Mouse (Mus musculus): ENCODE measurements at regions not wholly inside any gene's neighbourhood (a gene's known extent, or its start where the extent isn't known, plus 50 kb on each side); places are given as distances from the start of the nearest gene placed in this dataset.
"Not testable (repeated sequence)": the region's sequence is repeated elsewhere in the genome, so short reads cannot be mapped to it uniquely, and the experiment has no call there.

DNA sequence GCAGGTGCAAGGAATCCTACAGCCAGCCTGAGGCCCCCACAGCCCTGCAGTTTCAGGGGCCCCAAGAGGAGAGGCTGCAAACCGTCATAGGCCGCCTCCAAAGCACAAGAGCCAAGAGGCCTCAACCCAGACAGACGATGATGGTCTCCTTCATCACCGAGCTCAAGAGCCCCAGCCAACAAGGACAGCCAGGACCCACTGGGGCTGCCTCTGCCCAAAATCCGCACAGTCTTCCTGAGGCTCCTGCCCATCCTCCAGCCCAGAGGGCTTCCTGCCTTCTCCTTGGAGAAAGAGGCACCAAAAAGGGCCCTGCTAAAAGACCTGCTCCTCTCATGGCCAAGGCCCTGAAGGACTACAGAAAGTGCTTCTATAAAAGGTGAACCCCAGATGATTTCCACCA is 112.3 kb downstream of the Nus1 start:
- DNase-seq: not testable (repeated sequence)

DNA sequence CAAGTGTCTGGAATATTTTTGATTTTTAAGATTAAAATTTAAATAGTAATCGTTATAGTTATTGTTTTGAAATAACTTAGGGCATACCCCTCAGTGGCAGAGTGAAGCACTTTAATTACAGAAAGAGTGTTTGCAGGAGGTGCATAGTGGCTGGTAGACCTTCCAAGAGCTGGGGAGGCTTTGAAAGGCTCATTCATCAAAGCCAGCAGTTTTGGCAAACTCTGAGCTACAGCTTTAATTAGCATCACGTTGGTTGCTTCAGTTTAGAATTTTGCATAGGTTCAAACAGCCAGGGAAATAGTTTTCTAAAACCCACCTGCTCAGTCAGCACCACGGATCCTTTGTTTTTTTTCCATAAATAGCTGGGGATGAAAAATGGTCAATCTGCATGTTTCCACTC is 113.5 kb downstream of the Nus1 start:
- DNase-seq: no peak

DNA sequence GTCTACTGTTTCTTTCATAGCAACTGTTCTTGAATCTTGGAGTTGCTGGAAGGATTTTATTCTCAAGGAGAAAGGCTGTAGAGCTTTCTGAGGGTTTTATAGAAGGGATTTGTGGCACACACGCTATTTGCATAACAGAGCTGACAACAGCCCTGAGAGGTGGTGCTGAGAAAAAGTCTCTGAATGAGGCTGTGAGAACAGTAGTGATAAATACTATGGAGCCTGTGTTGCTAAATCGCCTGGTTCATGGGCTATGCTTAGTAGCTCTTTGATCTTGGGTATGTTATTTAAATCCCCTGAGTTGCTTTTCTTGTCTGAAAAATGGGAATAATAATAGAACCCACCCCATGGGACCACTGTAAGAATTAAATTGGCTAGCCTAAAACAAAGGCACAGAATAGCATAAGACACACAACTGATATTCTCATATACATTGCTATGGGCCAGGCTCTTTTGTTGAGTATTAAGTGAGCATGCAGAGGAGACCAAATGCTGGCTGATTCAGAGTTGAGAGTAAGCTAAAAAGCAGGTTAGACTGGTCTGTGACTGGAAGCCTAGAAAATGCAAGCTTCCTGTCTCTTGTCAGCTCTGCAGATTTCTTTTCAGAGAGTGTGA is 116.0 kb downstream of the Nus1 start:
- no peak for DNase-seq

DNA sequence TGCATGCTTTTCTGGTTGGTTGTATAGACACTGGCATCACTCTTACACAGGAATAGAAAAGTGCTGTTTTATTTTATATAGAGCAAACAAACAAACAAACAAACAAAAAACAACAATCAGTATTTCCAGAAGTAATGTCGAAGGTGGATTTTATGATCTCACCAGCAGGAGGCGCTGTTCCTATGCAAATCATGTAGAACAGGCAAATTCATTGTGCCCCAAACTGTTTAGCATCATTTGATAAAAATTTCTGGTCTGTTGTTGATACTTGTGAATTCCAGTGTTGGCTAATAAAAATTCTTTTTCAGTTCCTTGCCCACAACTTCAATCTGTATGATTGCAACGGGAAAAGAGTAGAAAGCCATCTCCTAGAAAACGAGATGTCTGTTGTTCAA is 116.5 kb downstream of the Nus1 start:
- DNase-seq: peak; percentile 19

DNA sequence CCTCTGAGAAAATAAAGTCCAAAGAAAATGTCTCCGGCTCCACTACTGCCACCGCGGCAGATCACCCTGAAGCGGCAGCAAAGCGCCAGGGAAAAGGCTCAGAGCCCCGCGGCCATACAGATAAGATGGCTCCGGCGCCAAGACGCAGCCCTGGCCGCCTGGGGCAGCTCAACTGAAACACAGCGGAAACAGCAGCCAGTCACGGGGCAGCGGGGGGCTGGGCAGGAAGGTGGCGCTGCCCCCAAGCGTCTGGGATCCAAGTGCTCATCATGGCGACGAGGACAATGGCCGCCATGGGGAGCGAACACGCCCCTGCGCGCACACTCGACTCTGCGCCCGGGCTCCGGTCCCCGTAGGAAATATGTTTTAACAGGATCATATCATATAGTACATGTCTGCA is 128.2 kb downstream of the Nus1 start:
- DNase-seq: no peak

DNA sequence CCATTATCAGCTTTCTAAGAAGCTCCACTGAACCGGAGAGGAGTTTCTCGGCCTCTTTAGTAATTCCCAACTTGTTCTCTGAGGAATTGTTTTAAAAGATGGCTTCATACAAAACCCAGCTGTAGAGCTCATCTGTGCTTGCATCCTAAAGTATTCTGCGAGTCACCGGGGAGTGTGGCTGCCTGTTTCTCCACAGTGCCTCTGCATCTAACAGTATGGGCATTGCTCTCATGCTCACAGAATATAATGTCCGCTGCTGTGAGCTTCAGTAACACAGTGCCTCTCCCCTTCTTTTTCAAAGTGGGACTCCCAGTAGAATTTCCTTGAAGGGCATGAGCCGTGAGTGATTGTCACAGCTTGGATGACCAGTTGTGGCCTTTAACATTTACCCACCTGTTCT is 113.0 kb upstream of the Slc35f1 start:
- DNase-seq: no peak

DNA sequence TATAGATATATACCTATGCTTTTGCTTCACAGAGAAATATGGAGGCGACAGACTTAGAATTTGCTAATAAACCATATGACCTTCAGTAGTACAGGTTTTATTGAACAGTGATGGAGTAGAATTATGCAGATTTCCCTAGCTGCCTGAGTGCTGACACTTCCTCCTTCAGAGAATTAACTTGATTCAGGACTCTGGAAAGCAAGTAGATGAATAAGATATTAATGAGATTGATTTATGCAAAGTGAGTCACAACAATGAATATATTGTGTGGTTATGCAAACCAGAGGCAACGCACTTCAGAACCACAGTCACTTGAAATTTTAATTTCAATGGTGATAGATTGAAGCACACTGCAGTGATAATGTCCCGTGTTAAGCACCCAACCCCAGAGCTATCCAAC is 112.5 kb upstream of the Slc35f1 start:
- DNase-seq: no peak

DNA sequence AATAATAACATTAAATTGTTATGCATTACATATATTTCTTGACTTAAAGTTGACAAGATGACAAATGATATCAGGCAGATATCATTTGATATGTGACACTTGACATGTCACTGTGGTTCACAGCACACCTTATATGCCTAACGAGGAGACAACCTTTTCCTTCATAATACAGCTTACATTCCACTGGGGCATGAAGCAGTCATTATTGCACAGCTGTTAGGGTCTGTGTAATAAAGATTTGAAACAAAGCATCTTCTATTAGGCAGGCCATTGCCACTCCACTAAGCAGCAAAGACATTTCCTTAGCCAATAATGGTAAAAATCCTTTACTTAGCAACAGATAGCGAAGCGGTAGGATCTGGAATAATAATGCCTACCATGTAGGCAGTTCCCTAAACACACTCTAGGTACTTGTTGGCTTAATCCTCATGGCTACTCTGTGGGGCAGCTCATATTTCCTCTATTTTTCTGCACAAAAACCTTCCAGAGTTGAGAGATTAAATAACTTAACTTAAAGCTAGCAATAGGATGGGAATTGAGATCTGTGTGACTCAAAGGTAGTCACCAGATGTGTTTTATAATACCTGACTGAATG is 112.0 kb upstream of the Slc35f1 start:
- DNase-seq: no peak

DNA sequence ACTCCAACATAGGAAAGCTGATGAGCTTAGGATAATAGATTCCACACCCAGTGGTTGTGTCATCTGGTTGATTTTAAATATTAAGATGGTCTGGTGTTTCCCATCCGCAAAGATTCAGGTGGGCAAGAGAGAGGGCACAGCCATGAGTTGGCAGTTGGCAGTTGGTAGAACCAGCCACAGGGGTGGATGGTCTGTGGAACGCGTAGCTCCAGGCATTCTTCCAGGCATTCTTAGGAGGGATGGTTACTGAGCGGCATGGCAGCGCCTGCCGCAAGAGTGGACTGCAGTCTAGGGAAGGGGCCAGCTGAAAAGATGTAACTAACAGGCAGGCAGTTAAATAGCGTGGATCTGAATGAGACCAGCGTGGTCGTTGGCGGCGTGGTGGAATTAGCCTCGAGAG is 96.6 kb upstream of the Slc35f1 start:
- no peak for DNase-seq
